Mouse (Mus musculus) liver, adult 2 months (tissue): ENCODE results near the gene Spef1. TPM values are rescaled to one million over a fixed set of nuclear protein-coding genes. Genes with fewer than 3 reads are reported as not detected.

Experiments used
- DNase-seq: peaks from one replicate; pipeline ENCODE4 v3.0.0-alpha.2; 2011; ENCODE audit warnings: low read depth, low spot score; ENCODE audit errors: extremely low read depth
- H3K27ac ChIP-seq: fragments of 200-500 bp; replicated peaks from 2 replicates; pipeline ENCODE4 v1.5.1; 2012; ENCODE audit warnings: low read depth, mild to moderate bottlenecking, control low read depth, inconsistent platforms, low read length; ENCODE audit not compliant: insufficient read depth
- H3K27me3 ChIP-seq: fragments of 200-500 bp; 2 replicates; pipeline ENCODE4 v1.6.1; 2012; ENCODE audit warnings: mild to moderate bottlenecking, moderate library complexity, low read length, inconsistent platforms; ENCODE audit not compliant: control insufficient read depth, insufficient read depth
- H3K36me3 ChIP-seq: fragments of 200-500 bp; 2 replicates; pipeline ENCODE4 v1.6.1; 2012; ENCODE audit warnings: low read length, inconsistent platforms; ENCODE audit not compliant: control insufficient read depth, insufficient read depth
- H3K4me1 ChIP-seq: fragments of 200-500 bp; 2 replicates; pipeline ENCODE4 v1.6.1; 2011; ENCODE audit warnings: low read length; ENCODE audit not compliant: control insufficient read depth, insufficient read depth
- H3K4me3 ChIP-seq: fragments of 200-500 bp; 2 replicates; pipeline ENCODE4 v1.5.1; 2011; ENCODE audit warnings: low read depth, mild to moderate bottlenecking, control low read depth, low read length, moderate library complexity; ENCODE audit not compliant: insufficient read depth
- H3K79me2 ChIP-seq: fragments of 200-500 bp; 2 replicates; pipeline ENCODE4 v1.6.1; 2012; ENCODE audit warnings: inconsistent platforms, mild to moderate bottlenecking, low read length, moderate library complexity; ENCODE audit not compliant: control insufficient read depth, insufficient read depth
- H3K9ac ChIP-seq: fragments of 200-500 bp; 2 replicates; pipeline ENCODE4 v1.6.1; 2012; ENCODE audit warnings: low read depth, mild to moderate bottlenecking, control low read depth, inconsistent platforms, low read length
- CTCF ChIP-seq: fragments of 200-500 bp; IDR thresholded peaks from 2 replicates; pipeline ENCODE4 v1.5.1; 2011; ENCODE audit warnings: low read depth, low read length, control low read depth
- POLR2A ChIP-seq: fragments of 200-500 bp; IDR thresholded peaks from 2 replicates; pipeline ENCODE4 v1.6.1; 2011; ENCODE audit warnings: low read length, control low read depth; ENCODE audit not compliant: insufficient read depth; ENCODE audit errors: extremely low read depth
- WGBS: fragments of 180-500 bp; shearing (Covaris S2); methylation state at CpG from one replicate; pipeline ENCODE4 v1.1.7; 2018; 5-methylcytosine and 5-hydroxymethylcytosine counted together
- polyA plus RNA-seq: library from polyadenylated mRNA; depleted of rRNA; stranded (reverse); fragments of >200 nt; gene quantifications from 2 replicates; pipeline ENCODE4 v1.2.3, GENCODE M21; 2012; rRNA removed
- total RNA-seq: library from RNA; depleted of rRNA; stranded (reverse); fragments of >200 nt; gene quantifications from 2 replicates; pipeline ENCODE4 v1.2.3, GENCODE M21; 2014; rRNA removed

Gene Spef1
- total and polyA plus RNA-seq, 2 experiments = 0.37 to 0.76 TPM

GRCm38 (mm10) chr2:131125157-131125963 lies 61.7 kb downstream of the Spef1 start:
- DNase-seq = no peak
- H3K27ac ChIP-seq = no peak overlapping the region
- H3K27me3 ChIP-seq = no peaks in the 10 kb centered on the region; the same call in 1 of the 2 replicates
- no peaks in the 10 kb centered on the region for H3K4me1 ChIP-seq
- H3K79me2 ChIP-seq = no peaks in the 10 kb centered on the region
- no peak overlapping the region for H3K9ac ChIP-seq
- H3K36me3 ChIP-seq = no peaks in the 10 kb centered on the region
- 93% methylated on average over 9 of the region's 9 CpGs for WGBS
- no peak for TF ChIP-seq CTCF
- no peak for TF ChIP-seq POLR2A
- H3K4me3 ChIP-seq = no peak overlapping the region

GRCm38 (mm10) chr2:131124166-131124565 lies 62.9 kb downstream of the Spef1 start:
- Histone ChIP-seq H3K27ac (no peak overlapping the region), H3K79me2 (no peaks in the 10 kb centered on the region), H3K36me3 (no peaks in the 10 kb centered on the region), H3K4me1 (no peaks in the 10 kb centered on the region), H3K4me3 (no peak overlapping the region), H3K9ac (no peak overlapping the region), H3K27me3 (no peaks in the 10 kb centered on the region; the same call in 1 of the 2 replicates)
- TF ChIP-seq POLR2A (no peak), CTCF (no peak)
- 70% methylated on average over 3 of the region's 3 CpGs for WGBS
- DNase-seq = no peak

Other genes starting within 250 kb of the Spef1 start
- gene Gfra4, start 144.2 kb downstream of the Spef1 start, total RNA-seq = not detected in 2 replicates
- 0.07 and 0.17 TPM in 2 replicates for gene Gfra4, start 144.2 kb downstream of the Spef1 start, polyA plus RNA-seq
- gene Adam33, start 123.5 kb downstream of the Spef1 start, total RNA-seq = 0.28 and 0.67 TPM in 2 replicates
- 1.1 and 1.7 TPM in 2 replicates for gene Adam33, start 123.5 kb downstream of the Spef1 start, polyA plus RNA-seq
- gene Siglec1, start 100.5 kb downstream of the Spef1 start, total RNA-seq = 4.5 and 5.6 TPM in 2 replicates
- 3.2 and 9.9 TPM in 2 replicates for gene Siglec1, start 100.5 kb downstream of the Spef1 start, polyA plus RNA-seq
- gene Hspa12b, start 60.0 kb downstream of the Spef1 start, total RNA-seq = 0.87 and 1.0 TPM in 2 replicates
- 0.67 and 1.1 TPM in 2 replicates for gene Hspa12b, start 60.0 kb downstream of the Spef1 start, polyA plus RNA-seq
- gene Gm11037, start 53.8 kb downstream of the Spef1 start, total RNA-seq = not detected in 2 replicates
- not detected in 2 replicates for gene Gm11037, start 53.8 kb downstream of the Spef1 start, polyA plus RNA-seq
- 3.4 and 3.6 TPM in 2 replicates for gene 1700037H04Rik, start 27.2 kb downstream of the Spef1 start, total RNA-seq
- gene 1700037H04Rik, start 27.2 kb downstream of the Spef1 start, polyA plus RNA-seq = 16.6 and 20.3 TPM in 2 replicates
- 27.3 and 27.5 TPM in 2 replicates for gene Cenpb, start 7.2 kb downstream of the Spef1 start, total RNA-seq
- 35.2 and 40.5 TPM in 2 replicates for gene Cenpb, start 7.2 kb downstream of the Spef1 start, polyA plus RNA-seq
- gene Cdc25b, start 333 bp downstream of the Spef1 start, total RNA-seq = 0.94 and 1.0 TPM in 2 replicates
- gene Cdc25b, start 333 bp downstream of the Spef1 start, polyA plus RNA-seq = 1.1 and 1.5 TPM in 2 replicates
- 12.4 and 15.4 TPM in 2 replicates for gene Ap5s1, start 19.8 kb upstream of the Spef1 start, total RNA-seq
- gene Ap5s1, start 19.8 kb upstream of the Spef1 start, polyA plus RNA-seq = 49.1 and 53.8 TPM in 2 replicates
- 25.0 and 40.6 TPM in 2 replicates for gene Mavs, start 46.8 kb upstream of the Spef1 start, total RNA-seq
- gene Mavs, start 46.8 kb upstream of the Spef1 start, polyA plus RNA-seq = 134 and 135 TPM in 2 replicates
- 16.0 and 16.2 TPM in 2 replicates for gene Pank2, start 75.2 kb upstream of the Spef1 start, total RNA-seq
- gene Pank2, start 75.2 kb upstream of the Spef1 start, polyA plus RNA-seq = 6.1 and 6.6 TPM in 2 replicates
- 2.1 and 2.9 TPM in 2 replicates for gene Rnf24, start 165.6 kb upstream of the Spef1 start, total RNA-seq
- 1.5 and 2.3 TPM in 2 replicates for gene Rnf24, start 165.6 kb upstream of the Spef1 start, polyA plus RNA-seq